Comparison of ENCODE assay signal across 34 mouse cellular contexts in the genomic region with DNA sequence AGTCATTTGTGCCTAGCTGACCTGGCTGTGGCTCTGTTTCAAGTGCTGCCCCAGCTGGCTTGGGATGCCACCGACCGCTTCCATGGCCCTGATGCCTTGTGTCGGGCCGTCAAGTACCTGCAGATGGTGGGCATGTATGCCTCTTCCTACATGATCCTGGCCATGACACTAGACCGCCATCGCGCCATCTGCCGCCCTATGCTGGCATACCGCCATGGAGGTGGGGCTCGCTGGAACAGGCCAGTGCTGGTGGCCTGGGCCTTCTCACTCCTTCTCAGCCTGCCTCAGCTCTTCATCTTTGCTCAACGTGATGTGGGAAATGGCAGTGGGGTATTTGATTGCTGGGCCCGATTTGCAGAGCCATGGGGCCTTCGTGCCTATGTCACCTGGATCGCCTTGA. TPM values are rescaled to one million over a fixed set of nuclear protein-coding genes. Genes with fewer than 3 reads are reported as not detected.
DNase-seq lines count a peak whose midpoint lies in the region; ATAC-seq lines count a peak whose summit lies in the region.
"Had no signal": no experiment of that assay in that cellular context is flagged by ENCODE, and none has a peak within 500 bp of the region (broad histone marks: within the 10 kb centered on the region; RNA-seq: fewer than 3 reads in every experiment).

No protein-coding gene starts in this region.

- no peaks in the 10 kb centered on the region for H3K4me1 ChIP-seq in forebrain, embryonic 16.5 days (replicated peaks; ENCODE audit: control insufficient read depth, insufficient read depth, low read length)
- no peaks in the 10 kb centered on the region for H3K4me1 ChIP-seq in hindbrain, embryonic 12.5 days
- H3K4me1 ChIP-seq: embryonic facial prominence, embryonic 12.5 days; forebrain, embryonic 15.5 days; heart, embryonic 12.5 days; intestine, embryonic 15.5 days; limb, embryonic 10.5 days; limb, embryonic 15.5 days; liver, embryonic 13.5 days; megakaryocyte, embryonic 14.5 days had no signal

- no peak overlapping the region for H3K9ac ChIP-seq in forebrain, embryonic 16.5 days (replicated peaks; ENCODE audit: low read depth, low read length)
- H3K9ac ChIP-seq in hindbrain, embryonic 12.5 days, result no peak overlapping the region
- H3K9ac ChIP-seq: embryonic facial prominence, embryonic 12.5 days; forebrain, embryonic 15.5 days; heart, embryonic 12.5 days; intestine, embryonic 15.5 days; limb, embryonic 15.5 days; liver, embryonic 13.5 days had no signal

- no peaks in the 10 kb centered on the region for H3K36me3 ChIP-seq in forebrain, embryonic 16.5 days (ENCODE audit: control insufficient read depth, insufficient read depth)
- no peaks in the 10 kb centered on the region for H3K36me3 ChIP-seq in hindbrain, embryonic 12.5 days
- H3K36me3 ChIP-seq: embryonic facial prominence, embryonic 12.5 days; forebrain, embryonic 15.5 days; G1E; heart, embryonic 12.5 days; intestine, embryonic 15.5 days; limb, embryonic 10.5 days; limb, embryonic 15.5 days; liver, embryonic 13.5 days had no signal

- 92% methylated on average over 14 of the region's 14 CpGs for WGBS in forebrain, embryonic 16.5 days
- WGBS in hindbrain, embryonic 12.5 days, result 93% methylated on average over 14 of the region's 14 CpGs

- no peaks in the 10 kb centered on the region for H3K9me3 ChIP-seq in forebrain, embryonic 16.5 days (ENCODE audit: control insufficient read depth, low read length)
- no peaks in the 10 kb centered on the region for H3K9me3 ChIP-seq in hindbrain, embryonic 12.5 days (replicated peaks)
- H3K9me3 ChIP-seq: embryonic facial prominence, embryonic 12.5 days; forebrain, embryonic 15.5 days; G1E; heart, embryonic 12.5 days; intestine, embryonic 15.5 days; limb, embryonic 10.5 days; limb, embryonic 15.5 days; liver, embryonic 13.5 days; megakaryocyte, embryonic 14.5 days had no signal

- no peaks in the 10 kb centered on the region for H3K27me3 ChIP-seq in forebrain, embryonic 16.5 days (replicated peaks; ENCODE audit: control insufficient read depth, insufficient read depth, low read length)
- H3K27me3 ChIP-seq in hindbrain, embryonic 12.5 days, result no peaks in the 10 kb centered on the region
- H3K27me3 ChIP-seq: CH12.LX; embryonic facial prominence, embryonic 12.5 days; forebrain, embryonic 15.5 days; intestine, embryonic 15.5 days; liver, embryonic 13.5 days had no signal

- H3K4me2 ChIP-seq in forebrain, embryonic 16.5 days (ENCODE audit: low read length), result no peak overlapping the region
- no peak overlapping the region for H3K4me2 ChIP-seq in hindbrain, embryonic 12.5 days (replicated peaks)
- H3K4me2 ChIP-seq: embryonic facial prominence, embryonic 12.5 days; forebrain, embryonic 15.5 days; heart, embryonic 12.5 days; intestine, embryonic 15.5 days; limb, embryonic 15.5 days; liver, embryonic 13.5 days had no signal

- H3K4me3 ChIP-seq in forebrain, embryonic 16.5 days (replicated peaks; ENCODE audit: low read length), result no peak overlapping the region
- H3K4me3 ChIP-seq in hindbrain, embryonic 12.5 days, result no peak overlapping the region
- H3K4me3 ChIP-seq: embryonic facial prominence, embryonic 12.5 days; forebrain, embryonic 15.5 days; gastrocnemius, adult 2 months; heart, adult 2 months; heart, embryonic 12.5 days; intestine, embryonic 15.5 days; layer of hippocampus, adult 2 months; limb, embryonic 10.5 days; limb, embryonic 15.5 days; liver, embryonic 13.5 days; megakaryocyte, embryonic 14.5 days had no signal

- no peak for ATAC-seq in forebrain, embryonic 16.5 days
- no peak for ATAC-seq in hindbrain, embryonic 12.5 days (ENCODE audit: low FRiP score)
- ATAC-seq: forebrain, embryonic 15.5 days; hindbrain, embryonic 16.5 days; intestine, embryonic 15.5 days; lung, postnatal 0 days had no signal

- DNase-seq in kidney, postnatal 10 days, result peak; percentile 12
- DNase-seq in kidney, adult 8-10 months, result no peak
- peak; percentile 69 for DNase-seq in cerebellum, adult 11-12 months
- peak; percentile 47 for DNase-seq in cerebellum, adult 8-10 months
- peak; percentile 67 to 79 for DNase-seq in cerebellum, postnatal 25 days
- DNase-seq: adrenal gland, adult 8-10 months; embryo, embryonic 11 days; gastrocnemius, adult 2 months; gastrocnemius, postnatal 36 days; heart, adult 2 months; kidney, adult 9 months; kidney, postnatal 25 days; liver, embryonic 13.5 days; lung, adult 18-20 months; lung, postnatal 4 days; midbrain, embryonic 14.5 days; thymus, adult 2 months; thymus, postnatal 36 days had no signal

- no peak overlapping the region for H3K27ac ChIP-seq in forebrain, embryonic 16.5 days (ENCODE audit: low read length)
- H3K27ac ChIP-seq in hindbrain, embryonic 12.5 days, result no peak overlapping the region
- H3K27ac ChIP-seq: embryonic facial prominence, embryonic 12.5 days; forebrain, embryonic 15.5 days; gastrocnemius, adult 2 months; heart, adult 2 months; intestine, embryonic 15.5 days; layer of hippocampus, adult 2 months; limb, embryonic 10.5 days; limb, embryonic 15.5 days; liver, embryonic 13.5 days had no signal

RNA-seq across cellular contexts. Expression of gene Avpr2, which starts 0.9 kb away (rescaled TPM):
- polyA plus RNA-seq in forebrain, embryonic 16.5 days (2015; fragmentation: Nextera tagmentation; extraction: Ambion mirVana), result 0.16 and 0.24 TPM in 2 replicates
- polyA plus RNA-seq in hindbrain, embryonic 12.5 days (2016; fragmentation: Nextera tagmentation; extraction: Ambion mirVana), result 0.19 and 0.20 TPM in 2 replicates
- polyA plus RNA-seq: G1E; heart, adult 2 months; heart, embryonic 12.5 days; heart, postnatal 0 days; midbrain, embryonic 14.5 days; neural tube, embryonic 11.5 days had no signal

RNA-seq across cellular contexts. Expression of gene L1cam, which starts 3.1 kb away (rescaled TPM):
- polyA plus RNA-seq in forebrain, embryonic 16.5 days (2015; fragmentation: Nextera tagmentation; extraction: Ambion mirVana), result 82.6 and 110 TPM in 2 replicates
- polyA plus RNA-seq in hindbrain, embryonic 12.5 days (2016; fragmentation: Nextera tagmentation; extraction: Ambion mirVana), result 45.6 and 58.4 TPM in 2 replicates

RNA-seq across cellular contexts. Expression of gene Arhgap4, which starts 28.8 kb away (rescaled TPM):
- polyA plus RNA-seq in forebrain, embryonic 16.5 days (2015; fragmentation: Nextera tagmentation; extraction: Ambion mirVana), result 2.8 and 3.1 TPM in 2 replicates
- polyA plus RNA-seq in hindbrain, embryonic 12.5 days (2016; fragmentation: Nextera tagmentation; extraction: Ambion mirVana), result 2.7 and 3.4 TPM in 2 replicates

RNA-seq across cellular contexts. Expression of gene Naa10, which starts 28.9 kb away (rescaled TPM):
- 101 and 103 TPM in 2 replicates for polyA plus RNA-seq in forebrain, embryonic 16.5 days (2015; fragmentation: Nextera tagmentation; extraction: Ambion mirVana)
- 105 and 118 TPM in 2 replicates for polyA plus RNA-seq in hindbrain, embryonic 12.5 days (2016; fragmentation: Nextera tagmentation; extraction: Ambion mirVana)

RNA-seq across cellular contexts. Expression of gene Renbp, which starts 37.8 kb away (rescaled TPM):
- polyA plus RNA-seq in forebrain, embryonic 16.5 days (2015; fragmentation: Nextera tagmentation; extraction: Ambion mirVana), result 6.7 and 10.3 TPM in 2 replicates
- polyA plus RNA-seq in hindbrain, embryonic 12.5 days (2016; fragmentation: Nextera tagmentation; extraction: Ambion mirVana), result 19.7 and 20.3 TPM in 2 replicates

Comparison
In these comparisons a context has a peak if more than half of its experiments do, and no peak if none do; other contexts are left out.
1. DNase-seq: peak in kidney, postnatal 10 days (single experiment), cerebellum, adult 11-12 months (single experiment), cerebellum, adult 8-10 months (single experiment) and cerebellum, postnatal 25 days (2 of 2); none in kidney, adult 8-10 months (0 of 2).